Mouse (Mus musculus) thymus, postnatal 25 days (tissue): ENCODE results near the gene Mrpl52.

Experiments
- DNase-seq: peaks from one replicate; pipeline ENCODE4 v3.0.0; 2022

The Mrpl52 gene

DNA sequence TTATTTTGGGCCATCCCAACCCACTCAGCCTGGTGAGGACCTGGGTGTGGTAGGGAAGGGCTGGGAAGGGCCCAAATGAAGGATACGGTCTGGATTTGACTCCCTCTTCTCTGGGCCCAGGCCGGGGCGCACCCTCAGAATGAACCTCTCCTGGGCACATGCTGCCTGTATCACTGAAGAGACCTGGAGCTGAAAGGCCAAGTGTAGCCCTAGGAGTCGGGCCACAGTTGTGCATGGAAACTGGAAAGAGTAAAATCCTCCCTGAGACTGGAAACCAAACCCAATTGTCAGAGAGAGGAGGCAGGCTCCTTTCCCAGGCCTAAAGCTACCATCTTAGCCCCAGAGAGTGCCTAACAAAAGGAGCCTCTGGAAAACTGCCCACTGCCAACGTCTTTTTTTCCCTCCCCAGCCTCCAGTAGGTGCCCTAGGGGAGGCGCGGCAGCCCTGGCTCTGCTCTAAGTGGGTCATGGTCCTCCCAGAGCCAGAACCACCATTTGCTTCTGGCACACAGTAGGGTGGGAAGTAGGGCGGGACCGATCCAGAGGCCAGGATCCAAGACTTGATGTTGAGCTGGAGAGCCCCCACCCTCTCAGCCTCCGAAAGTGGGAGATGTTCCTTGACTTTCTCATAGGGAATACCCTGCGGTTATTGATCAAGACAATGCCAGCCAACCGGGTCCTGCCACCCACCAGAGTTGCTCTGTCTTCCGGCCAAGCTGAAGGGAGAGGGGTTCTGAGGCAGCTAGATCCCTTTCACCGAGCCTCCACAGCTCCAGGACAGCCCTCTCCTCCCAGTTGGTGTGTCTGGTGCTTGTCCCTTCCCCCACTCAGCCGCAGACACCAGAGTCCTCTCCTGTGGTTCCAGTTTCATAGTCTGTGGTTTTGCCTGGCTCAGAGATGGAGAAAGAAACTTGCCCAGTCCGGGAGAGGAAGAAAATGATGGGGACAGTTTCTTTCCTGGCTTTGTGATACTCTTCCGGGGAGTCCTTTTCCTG is 6.4 kb downstream of the Mrpl52 start:
- DNase-seq = no peak

DNA sequence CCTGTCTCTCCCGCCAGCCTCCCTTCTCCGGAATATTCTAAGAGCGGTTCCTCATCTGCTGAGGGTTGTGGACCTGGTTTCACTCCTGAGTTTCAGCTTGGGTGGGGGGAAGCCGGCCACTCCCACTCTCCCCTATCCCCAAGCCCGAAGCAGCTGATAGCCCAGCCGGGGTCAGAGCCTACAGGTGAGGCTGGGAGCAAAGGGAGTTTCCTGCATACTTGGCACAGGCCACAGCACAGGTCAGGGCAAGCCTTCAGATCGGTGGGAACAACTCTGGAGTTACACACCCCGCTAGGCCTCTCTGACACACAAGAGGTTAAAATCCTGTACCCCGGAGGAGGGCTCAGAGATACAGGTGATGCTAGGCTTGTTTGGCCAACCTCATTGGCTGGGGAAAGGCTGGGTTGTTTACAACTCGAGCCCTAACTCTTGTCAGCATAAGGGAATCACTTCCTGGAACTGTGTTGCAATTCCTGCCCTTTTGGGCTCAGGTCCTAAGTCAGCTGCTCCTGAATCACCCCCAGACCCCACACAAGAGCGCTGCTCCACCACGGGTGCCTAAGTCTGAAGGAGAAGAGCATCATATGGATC is 7.3 kb downstream of the Mrpl52 start:
- DNase-seq = no peak

DNA sequence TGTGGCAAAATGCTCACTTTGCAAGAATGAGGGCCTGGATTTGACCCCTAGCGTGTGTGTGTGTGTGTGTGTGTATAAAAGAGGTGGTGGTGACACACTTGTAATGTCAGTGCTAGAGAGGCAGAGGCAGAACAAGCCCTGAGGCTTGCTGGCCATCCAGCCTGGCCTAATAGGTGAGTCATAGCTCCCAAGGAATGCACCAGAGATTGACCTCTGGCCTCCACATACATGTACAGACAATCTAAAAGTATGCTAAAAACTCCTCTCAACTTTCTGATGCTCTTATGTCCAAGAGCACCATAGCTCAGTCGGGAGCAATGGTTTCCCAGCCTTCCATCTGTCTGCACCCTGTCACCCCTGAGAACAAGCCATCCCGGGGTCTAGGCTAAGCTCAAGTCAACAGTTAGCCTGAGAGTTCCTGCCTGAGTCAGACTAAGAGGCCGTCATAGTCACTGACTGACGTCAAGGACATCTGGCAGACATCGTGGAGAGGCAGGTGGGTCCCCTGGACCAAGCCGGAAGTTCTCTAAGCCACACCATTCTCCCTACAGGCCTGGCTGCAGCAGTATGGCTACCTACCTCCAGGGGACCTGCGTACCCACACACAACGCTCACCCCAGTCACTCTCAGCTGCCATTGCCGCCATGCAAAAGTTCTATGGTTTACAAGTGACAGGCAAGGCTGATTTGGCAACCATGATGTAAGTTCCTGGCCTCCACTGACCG is 8.6 kb downstream of the Mrpl52 start:
- DNase-seq = no peak

DNA sequence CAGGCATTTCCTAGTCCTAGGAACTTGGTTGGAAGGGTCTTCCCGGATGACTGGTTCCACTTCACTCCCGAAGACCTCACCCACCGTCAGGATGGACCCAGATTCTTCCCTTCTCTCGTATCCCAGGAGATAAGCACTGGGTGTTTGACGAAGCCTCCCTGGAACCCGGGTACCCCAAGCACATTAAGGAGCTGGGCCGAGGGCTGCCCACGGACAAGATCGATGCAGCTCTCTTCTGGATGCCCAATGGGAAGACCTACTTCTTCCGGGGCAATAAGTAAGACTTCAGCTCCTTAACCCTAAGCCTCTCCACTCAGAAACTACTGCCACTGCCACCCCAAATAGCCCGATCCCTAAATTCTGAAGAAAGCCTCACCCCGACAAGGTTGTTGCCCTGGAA is 12.4 kb downstream of the Mrpl52 start:
- no peak for DNase-seq

DNA sequence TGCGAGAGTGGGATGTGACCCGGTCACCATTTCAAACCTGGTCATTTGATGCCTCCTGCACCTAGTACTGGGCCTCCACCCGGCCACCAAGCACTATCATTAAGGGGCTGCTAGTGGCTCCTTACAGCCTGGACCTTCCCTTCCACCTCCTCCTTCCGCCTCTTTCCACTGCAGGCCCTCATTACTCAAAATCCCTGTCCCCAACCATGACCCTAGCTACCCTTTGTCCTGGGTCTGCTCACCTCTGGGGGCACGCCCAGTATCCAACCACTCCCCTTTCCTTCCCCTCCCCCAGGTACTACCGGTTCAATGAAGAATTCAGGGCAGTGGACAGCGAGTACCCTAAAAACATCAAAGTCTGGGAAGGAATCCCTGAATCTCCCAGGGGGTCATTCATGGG is 12.9 kb downstream of the Mrpl52 start:
- no peak for DNase-seq

DNA sequence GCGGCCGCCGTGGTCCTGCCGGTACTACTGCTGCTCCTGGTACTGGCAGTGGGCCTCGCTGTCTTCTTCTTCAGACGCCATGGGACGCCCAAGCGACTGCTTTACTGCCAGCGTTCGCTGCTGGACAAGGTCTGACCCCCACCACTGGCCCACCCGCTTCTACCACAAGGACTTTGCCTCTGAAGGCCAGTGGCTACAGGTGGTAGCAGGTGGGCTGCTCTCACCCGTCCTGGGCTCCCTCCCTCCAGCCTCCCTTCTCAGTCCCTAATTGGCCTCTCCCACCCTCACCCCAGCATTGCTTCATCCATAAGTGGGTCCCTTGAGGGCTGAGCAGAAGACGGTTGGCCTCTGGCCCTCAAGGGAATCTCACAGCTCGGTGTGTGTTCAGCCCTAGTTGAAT is 13.8 kb downstream of the Mrpl52 start:
- DNase-seq = no peak

DNA sequence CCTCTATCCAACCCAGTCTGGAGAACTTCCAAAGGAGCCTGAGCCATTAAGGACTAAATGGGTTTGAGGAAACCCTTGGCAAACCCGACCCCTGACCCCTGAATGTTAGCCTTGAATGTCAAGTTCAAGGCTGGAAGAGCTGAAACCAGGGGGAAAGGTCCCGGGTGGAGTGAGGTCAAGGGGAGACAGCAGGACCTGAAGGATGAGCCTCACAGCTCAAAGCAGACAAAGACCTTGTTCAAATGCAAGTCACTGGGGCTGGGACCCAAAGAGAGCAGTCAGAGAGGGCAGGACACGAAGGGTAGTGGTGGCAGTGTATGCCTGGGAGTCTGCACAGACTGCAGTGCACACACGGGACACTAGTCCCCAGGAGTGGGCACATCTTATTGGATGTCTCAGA is 14.7 kb downstream of the Mrpl52 start:
- no peak for DNase-seq

DNA sequence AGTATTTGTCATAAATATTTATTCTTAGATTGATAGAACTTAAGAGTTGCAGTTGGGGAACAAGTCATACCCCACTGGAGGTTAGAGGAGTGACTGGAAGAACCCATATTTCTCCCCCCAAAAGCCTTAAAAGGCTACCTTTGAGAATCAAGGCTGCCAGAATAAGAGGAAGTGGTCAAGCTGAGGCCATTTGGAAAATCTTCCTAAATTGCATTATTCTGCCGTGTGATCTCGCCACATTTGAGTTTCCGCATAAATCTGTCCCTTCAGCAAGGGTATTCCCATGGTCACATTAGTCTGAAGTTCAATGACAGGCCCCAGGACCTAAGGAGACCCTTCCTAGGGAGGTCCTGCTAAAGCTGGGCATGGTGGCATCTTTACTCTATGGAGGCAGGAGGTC is 15.8 kb downstream of the Mrpl52 start:
- no peak for DNase-seq

DNA sequence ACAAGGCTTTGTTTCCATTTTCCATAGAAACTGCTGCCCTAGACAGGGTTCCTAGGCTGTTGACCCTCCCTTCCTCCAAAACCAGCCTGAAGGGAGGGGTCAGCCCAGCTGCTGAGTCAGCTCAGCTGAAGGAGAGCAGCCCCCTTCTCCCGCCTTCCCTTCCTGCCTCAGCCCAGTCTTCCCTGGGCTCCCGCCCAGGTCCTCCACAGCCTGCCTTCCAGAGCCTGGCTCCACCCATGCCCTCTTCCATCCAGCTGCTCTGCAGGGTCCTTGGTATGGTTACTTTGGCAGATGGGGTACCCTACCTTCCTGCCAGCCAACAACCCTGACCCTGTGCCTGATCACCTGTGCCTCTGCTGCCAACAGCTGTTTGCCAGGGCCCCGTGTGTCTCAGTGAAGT is 16.5 kb downstream of the Mrpl52 start:
- no peak for DNase-seq

DNA sequence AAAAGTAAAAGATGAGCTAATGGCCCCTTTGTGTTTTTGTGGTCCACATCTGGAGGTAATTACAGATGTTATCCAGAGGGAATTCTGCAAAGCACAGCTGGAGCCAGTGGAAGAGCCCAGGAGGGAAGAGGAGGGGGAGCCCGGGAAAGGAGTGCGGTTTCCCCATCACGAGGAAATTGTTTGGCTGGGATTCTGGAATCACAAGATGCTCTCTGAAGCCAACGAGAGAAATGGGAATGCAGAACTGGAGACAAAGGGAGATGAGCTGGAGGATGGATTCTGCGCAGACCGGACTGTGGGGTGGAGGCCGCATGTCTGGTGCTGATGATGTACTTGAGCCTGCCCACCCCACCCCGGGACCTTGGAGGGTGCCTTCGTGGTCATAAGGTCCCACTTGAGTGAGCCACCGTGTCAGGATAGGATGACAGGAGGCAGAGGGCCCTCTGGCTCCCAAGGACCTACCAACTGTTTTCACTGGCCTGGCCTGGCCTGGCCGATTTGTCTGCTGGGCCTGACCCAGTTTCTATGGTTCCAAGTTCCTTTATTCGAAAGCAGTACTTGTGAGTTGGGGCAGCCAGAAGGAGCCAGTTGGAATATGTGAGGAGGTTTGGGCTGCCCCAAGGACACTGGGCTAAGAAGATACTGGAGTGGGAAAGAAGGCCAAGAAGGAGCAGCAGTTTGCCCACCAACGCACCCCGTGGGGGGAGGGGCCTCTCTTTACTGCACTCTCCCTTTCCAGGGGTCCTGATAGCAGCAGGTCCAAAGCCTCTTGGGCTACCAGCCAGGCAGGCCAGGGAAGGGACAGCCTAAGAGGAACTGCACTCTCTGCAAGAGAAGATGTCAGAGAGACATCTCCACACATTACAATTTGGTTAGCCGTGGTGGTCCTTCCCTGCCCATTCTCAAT is 17.3 kb downstream of the Mrpl52 start:
- DNase-seq = no peak

DNA sequence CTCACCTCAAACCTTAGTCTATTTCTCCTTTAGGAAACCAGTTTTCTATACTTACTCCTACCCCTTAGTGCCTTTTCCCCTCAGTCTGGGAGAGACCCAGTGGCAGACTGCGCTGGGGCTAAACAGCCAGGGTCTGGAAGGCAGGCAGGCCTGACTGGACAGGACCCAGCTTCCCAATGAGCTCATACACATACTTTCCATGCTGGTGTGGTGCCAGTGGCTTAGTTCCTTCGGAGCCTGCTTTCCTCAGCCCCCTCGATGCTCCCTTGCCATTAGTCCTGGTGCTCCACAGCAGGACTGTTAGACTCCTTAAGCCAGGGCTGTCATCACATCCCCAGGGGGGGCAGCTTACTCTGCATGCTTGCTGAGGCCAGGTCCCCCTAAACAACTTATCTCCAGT is 18.8 kb downstream of the Mrpl52 start:
- no peak for DNase-seq

DNA sequence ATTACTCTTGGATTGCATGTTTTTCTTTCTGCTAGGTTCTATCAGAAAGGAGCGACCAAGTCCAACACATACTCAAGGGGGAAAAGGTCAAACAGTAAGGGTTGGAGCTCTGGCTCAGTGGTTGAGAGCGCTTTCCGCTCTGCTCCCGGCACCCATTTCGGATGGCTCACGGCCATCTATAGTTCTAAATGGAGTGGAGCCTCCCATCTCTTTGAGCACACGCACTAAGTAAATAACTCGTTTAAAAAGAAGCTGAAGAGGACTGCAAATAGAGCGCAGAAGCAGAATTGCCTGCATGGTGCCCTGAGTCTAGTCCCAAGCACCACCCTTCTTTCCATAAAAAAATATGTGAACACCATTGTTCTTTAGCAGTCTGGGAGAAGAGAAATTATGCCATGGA is 26.9 kb downstream of the Mrpl52 start:
- no peak for DNase-seq

DNA sequence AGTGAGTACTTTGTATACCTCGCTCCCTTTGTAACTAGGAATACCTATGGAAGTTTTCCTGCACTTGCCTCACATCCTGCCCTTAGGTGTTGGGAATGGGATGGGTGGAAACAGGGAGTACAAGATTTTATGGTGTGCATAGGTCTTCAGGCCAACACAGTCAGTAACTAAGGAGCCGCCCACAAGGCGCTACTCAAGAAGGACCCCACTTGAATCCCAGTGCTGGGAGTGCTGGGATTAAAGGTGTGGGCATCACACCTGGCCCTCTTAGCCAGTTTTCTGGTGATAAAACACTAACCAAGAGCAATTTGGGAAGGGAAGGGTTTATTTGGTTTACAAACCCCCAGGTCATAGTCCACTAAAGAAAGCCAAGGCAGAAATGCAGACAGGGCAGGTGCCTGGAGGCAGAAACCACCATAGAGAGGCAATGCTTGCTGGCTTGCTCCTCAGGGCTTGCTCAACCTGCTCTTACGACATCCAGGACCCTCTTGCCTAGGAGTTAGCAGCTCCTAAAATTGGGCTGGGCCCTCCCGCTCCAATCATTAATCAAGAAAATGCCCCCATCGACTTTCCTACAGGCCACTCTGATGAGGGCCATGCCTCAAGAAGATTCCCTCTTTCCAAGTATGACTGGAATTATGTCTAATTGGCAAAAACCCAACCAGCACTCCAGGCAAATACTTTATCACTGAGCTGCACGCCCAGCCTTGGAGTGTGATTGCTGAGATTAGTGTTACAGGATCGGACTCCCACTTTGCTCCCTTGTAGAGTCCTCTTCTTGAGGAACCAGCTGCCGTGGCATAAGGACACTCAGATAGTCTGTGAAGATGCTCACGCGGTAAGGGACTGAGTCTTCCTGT is 28.2 kb downstream of the Mrpl52 start:
- DNase-seq = no peak

DNA sequence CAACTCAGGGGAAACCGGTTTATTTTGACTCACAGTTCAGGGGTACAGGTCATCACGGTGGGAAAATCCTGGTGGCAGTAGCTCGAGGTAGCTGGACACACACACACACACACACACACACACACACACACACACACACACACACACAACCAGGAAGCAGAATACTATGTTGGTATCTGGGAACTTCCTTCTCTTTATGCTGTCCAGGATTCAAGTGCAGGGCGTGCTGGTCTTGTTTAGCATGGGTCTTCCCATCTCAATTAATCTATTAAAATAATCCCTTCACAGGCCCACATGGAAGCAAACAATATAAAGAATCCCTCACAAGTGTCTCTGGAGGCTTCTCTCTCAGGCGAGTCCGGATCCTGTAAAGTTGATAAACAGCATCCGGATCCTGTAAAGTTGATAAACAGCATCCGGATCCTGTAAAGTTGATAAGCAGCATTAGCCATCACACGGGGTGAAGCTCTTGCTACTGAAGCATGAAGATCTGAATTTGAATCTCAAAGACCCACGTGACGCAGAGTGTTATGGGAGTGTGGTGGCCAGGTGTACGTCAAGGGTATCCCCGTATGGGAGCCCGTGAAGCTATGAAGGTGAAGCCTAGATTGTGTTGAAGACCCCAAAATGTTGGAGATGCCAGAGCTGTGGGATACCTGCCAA is 31.3 kb downstream of the Mrpl52 start:
- DNase-seq = no peak

DNA sequence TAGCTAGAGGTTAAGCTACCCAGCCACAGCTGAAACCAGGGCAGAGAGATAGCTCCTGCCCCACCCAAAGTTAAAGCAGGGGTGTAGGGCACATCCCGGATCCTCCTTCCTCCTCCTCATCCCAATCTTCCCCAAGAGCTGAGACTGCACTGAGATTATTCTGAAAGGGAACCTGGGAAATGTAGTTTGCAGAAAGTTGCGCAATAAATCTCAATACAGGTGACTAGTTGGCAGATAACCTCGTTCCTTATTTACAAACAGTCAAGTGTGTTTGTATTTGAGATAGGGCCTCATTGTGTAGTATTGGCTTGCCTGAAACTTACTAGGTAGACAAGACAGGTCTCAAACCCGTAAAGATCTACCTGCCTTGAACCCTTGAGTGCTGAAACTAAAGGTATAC is 35.4 kb downstream of the Mrpl52 start:
- no peak for DNase-seq

DNA sequence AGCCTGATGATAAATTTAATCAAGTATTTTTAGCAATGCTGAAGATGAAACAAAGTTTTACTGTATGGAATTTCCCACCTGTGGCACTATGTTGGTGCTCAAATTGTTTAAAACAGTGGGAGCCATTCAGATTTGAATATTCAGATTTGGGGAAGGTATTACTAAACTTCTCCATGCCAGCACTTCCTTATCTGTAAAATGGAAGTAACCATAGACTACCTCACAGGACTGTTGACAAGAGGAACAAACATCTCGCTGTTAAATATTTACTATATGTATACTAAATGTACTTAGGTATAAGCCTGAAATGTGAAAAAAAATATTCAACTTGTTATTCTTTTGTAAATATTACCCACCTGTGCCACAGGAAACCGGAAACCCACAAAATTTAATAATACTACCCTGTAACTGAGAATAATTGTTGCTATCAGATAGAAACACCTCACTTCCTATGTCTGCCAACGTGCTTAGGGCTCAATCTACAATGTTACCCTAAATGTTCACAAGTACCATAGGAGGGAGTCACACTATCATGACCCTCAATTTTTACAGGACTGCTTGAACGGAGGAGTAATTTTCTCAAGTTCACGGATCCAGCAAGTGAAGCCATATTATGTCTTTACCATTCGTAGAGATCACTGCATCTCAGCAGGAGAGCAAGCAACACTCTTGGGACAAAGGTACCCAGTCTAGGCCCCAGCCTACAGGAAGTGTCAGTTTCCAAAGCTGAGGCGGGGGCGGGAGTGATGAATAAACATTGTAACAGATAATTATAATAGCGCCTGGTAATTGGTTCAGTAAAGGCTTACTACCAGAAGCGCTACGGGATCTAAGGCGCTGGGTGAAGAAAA is 36.6 kb downstream of the Mrpl52 start:
- DNase-seq = no peak

DNA sequence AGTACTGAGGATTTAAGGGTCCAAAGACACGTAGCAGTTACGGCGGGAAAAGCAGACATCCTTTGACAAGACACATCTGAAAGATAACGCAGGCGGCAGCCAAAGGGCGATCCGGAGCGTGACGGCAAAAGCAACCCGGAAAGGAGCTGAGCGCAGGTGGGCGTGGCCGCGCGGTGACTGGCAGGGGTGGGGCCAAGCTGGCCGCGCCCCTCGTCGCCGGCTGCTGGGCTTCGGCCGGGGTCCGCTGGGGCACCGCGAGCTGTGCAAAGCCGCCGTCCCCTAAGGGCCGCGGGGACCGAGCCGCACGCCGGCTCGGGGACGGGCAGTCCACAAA is 37.2 kb downstream of the Mrpl52 start, which contains the start of gene Lrp10:
TSS of gene Lrp10 (plus strand) at position 179 of the 334 bp plus-strand sequence.
- DNase-seq = peak; percentile 94

DNA sequence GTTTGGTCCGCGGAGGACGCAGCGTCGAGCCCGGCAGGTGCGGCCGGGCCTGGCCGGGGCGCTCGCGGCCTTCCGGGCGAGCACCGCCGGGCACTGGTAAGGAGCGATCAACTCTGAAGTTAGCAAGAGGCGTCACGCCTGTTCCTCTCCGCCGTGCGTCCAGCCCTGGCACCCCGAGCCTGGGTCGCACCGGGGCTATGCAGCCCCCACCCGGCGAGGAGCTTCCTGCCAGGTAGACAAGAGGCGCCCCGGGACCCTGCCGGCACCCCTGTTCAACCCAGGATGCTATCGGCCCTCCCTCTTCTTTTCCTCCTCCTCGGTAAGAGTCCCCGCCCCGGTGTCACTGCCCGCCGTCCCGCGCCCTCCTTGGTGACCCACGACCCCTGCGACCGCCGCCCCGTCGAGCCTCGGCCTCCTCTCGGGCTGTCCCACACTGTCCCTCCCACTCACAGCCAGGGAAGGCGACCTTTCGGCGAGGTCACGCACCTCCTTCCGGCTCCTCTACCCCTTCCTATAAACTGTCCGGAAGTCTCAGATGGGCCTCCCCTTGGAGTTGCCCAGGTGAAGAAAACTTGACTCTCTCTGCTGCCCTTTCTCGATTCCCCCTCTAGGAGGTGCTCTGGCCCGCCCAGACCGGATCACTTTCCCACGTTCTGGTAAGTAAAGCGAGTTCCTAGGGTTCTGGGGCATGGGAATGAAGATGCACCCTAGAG is 37.7 kb downstream of the Mrpl52 start:
- DNase-seq = peak; percentile 83

DNA sequence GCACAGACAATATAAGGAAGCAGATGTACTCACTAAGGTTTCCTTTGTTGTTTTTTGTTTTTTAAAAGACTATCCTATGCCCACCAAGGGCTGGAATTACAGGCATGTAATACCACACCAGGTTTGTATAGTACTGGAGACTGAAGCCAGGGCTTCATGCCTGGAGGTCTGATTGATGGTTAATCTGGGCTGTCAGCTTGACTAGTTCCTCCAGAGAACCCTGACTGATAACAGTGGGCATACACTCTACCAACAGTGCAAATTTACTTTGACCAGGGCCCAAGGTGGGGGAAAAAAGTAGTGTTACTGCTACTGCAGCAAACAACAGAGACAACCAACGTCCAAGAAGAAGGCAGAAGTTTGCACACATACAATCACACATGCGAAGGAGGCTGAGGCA is 44.8 kb downstream of the Mrpl52 start:
- no peak for DNase-seq

DNA sequence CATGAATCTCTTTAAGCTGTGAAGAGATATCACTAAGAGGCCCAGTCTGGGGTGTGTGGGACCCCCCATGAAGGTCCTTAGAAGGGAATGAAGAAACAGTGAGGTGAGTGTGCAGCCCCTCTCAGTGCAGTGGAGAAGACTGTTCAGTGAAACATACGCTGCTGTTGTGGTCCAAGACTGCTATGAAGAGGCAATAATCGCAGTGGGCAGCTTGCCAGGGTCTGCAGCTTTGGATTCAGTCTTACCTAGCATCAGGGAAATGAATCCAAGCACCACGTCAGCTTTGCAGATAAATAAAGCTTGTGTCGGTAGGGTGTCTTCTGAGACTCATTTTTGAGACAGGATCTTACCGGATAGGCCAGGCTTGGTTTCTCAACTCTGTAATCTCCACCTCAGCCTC is 46.0 kb downstream of the Mrpl52 start:
- DNase-seq = no peak
